Mouse (Mus musculus): ENCODE results near the gene H2al1f.

- TF ChIP-seq CTCF (IDR thresholded peaks at IDR 0.05; ENCODE audit: control insufficient read depth, insufficient read depth, low read length) (no peak), POLR2A (IDR thresholded peaks at IDR 0.05; ENCODE audit: borderline replicate concordance, control insufficient read depth, low read depth, low read length) (no peak)
These were observed 45.9 kb upstream of the H2al1f start for GRCm38 (mm10) chrX:11269074-11269473.
